Mouse (Mus musculus) hindbrain, embryonic 16.5 days (tissue): ENCODE measurements at regions not wholly inside any gene's neighbourhood (a gene's known extent, or its start where the extent isn't known, plus 50 kb on each side); places are given as distances from the start of the nearest gene placed in this dataset.
"Not testable (repeated sequence)": the region's sequence is repeated elsewhere in the genome, so short reads cannot be mapped to it uniquely, and the experiment has no call there.

Experiments used
- ATAC-seq: fragments of 200-750 bp; cut with Nextera tagmentation; 2 replicates; pipeline ENCODE4 v1.8.0; 2017; ENCODE audit warnings: moderate TSS enrichment, moderate library complexity
- H3K27ac ChIP-seq: fragments of 300-500 bp; sonication (generic); 2 replicates; pipeline ENCODE4 v1.5.1; 2014; ENCODE audit warnings: low read depth, mild to moderate bottlenecking, control low read depth, low read length, moderate library complexity
- H3K27me3 ChIP-seq: fragments of 300-500 bp; sonication (generic); replicated peaks from 2 replicates; pipeline ENCODE4 v1.6.1; 2014; ENCODE audit warnings: low read length; ENCODE audit not compliant: control insufficient read depth, insufficient read depth
- H3K36me3 ChIP-seq: fragments of 300-500 bp; sonication (generic); 2 replicates; pipeline ENCODE4 v1.6.1; 2014; ENCODE audit warnings: mild to moderate bottlenecking, low read length, moderate library complexity, mixed read lengths; ENCODE audit not compliant: control insufficient read depth, insufficient read depth
- H3K4me1 ChIP-seq: fragments of 300-500 bp; sonication (generic); 2 replicates; pipeline ENCODE4 v1.6.1; 2014; ENCODE audit warnings: low read depth, low read length; ENCODE audit not compliant: control insufficient read depth, insufficient read depth
- H3K4me2 ChIP-seq: fragments of 300-500 bp; sonication (generic); 2 replicates; pipeline ENCODE4 v1.6.1; 2014; ENCODE audit warnings: mild to moderate bottlenecking, low read length, control low read depth, moderate library complexity
- H3K4me3 ChIP-seq: fragments of 300-500 bp; sonication (generic); 2 replicates; pipeline ENCODE4 v1.5.1; 2014; ENCODE audit warnings: mild to moderate bottlenecking, low read length, control low read depth, moderate library complexity
- H3K9ac ChIP-seq: fragments of 300-500 bp; sonication (generic); 2 replicates; pipeline ENCODE4 v1.6.1; 2014; ENCODE audit warnings: low read depth, mild to moderate bottlenecking, control low read depth, low read length, moderate library complexity
- H3K9me3 ChIP-seq: fragments of 300-500 bp; sonication (generic); 2 replicates; pipeline ENCODE4 v1.6.1; 2014; ENCODE audit warnings: mild to moderate bottlenecking, low read length, moderate library complexity; ENCODE audit not compliant: control insufficient read depth
- WGBS: fragments of 180-500 bp; shearing (Covaris S2); extraction: QIAGEN DNeasy Blood & Tissue Kit; methylation state at CpG from one replicate; pipeline ENCODE4 v1.1.7; 2014; 5-methylcytosine and 5-hydroxymethylcytosine counted together

DNA sequence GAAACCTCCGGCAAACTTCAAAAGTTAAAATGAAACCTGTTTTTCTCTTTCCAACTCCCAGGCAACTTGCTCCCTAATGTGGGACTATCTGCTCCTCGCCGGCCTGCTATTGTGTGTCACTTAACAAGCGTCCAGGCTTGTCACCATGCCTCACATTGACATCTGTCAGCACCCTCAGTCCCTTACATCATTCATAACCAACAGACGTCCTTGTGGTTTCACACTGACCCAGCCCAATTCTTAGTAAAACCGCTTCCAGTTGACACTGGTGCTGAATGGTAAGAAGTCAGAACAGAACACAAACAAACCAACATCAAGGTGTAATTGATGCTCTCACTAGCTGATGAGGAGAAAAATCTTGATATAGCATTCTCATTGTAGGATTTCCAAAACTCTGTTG, 85.8 kb upstream of the Ifngr1 start:
- H3K4me3 ChIP-seq: no peak overlapping the region
- H3K36me3 ChIP-seq: no peaks in the 10 kb centered on the region
- WGBS: 76% methylated on average over 6 of the region's 6 CpGs
- no peak overlapping the region for H3K9ac ChIP-seq
- H3K4me1 ChIP-seq: no peaks in the 10 kb centered on the region
- H3K9me3 ChIP-seq: no peaks in the 10 kb centered on the region
- ATAC-seq: no peak
- peaks cover 2% of the 10 kb centered on the region for H3K27me3 ChIP-seq
- H3K27ac ChIP-seq: no peak overlapping the region
- H3K4me2 ChIP-seq: no peak overlapping the region

DNA sequence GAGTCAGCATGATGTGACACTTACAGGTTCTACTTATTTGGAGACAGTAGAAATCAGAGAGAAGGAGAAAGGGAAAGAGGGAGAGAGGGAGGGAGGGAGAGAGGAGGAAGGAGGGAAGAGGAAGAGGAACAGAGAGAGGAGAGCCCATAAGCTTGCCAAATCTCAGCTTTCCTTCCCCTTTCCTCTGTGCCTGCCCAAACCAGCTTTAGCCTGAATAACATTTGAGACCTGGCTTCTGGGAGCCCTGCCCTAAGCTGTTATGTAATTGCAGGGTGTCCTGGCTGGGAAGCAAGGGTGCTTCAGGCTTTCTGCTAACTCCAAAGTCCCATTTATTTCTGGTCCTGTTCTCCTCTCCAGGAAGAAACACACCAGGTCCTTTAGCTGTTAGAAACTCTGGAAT, 85.3 kb upstream of the Ifngr1 start:
- no peak overlapping the region for H3K4me3 ChIP-seq
- H3K4me1 ChIP-seq: no peaks in the 10 kb centered on the region
- no peak for ATAC-seq
- H3K36me3 ChIP-seq: no peaks in the 10 kb centered on the region
- H3K9ac ChIP-seq: no peak overlapping the region
- H3K27ac ChIP-seq: no peak overlapping the region
- H3K27me3 ChIP-seq: peaks cover 2% of the 10 kb centered on the region
- no peaks in the 10 kb centered on the region for H3K9me3 ChIP-seq
- no peak overlapping the region for H3K4me2 ChIP-seq

DNA sequence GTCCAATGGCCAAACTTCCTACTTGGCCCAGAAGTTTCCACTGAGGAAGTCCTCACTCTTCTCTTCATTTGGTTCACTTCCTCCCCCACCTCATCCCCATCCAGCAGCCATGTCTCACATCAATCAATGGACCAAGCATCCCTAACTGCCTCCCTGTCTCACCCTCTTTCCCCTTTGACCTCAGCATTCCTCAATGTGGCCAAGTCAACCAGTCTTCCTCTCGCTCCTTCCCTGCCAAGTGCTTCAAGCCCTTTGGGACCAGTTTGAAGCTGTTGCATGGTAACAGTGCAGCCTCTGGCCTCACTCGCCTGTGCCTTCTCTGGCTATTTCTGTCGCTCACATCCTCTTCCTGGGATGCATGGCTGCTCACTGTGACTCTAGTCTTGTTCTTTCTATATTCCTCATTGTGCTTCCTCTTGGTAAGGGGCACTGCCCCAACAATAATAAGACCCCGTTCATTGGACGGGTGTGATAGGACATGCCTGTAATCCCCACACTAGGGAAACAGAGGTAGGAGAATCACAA, 83.5 kb upstream of the Ifngr1 start:
- peaks cover 2% of the 10 kb centered on the region for H3K27me3 ChIP-seq
- no peak overlapping the region for H3K27ac ChIP-seq
- no peak overlapping the region for H3K9ac ChIP-seq
- no peaks in the 10 kb centered on the region for H3K9me3 ChIP-seq
- 55% methylated on average over 5 of the region's 5 CpGs for WGBS
- H3K4me2 ChIP-seq: no peak overlapping the region
- H3K4me3 ChIP-seq: no peak overlapping the region
- no peaks in the 10 kb centered on the region for H3K36me3 ChIP-seq
- no peaks in the 10 kb centered on the region for H3K4me1 ChIP-seq
- ATAC-seq: no peak

DNA sequence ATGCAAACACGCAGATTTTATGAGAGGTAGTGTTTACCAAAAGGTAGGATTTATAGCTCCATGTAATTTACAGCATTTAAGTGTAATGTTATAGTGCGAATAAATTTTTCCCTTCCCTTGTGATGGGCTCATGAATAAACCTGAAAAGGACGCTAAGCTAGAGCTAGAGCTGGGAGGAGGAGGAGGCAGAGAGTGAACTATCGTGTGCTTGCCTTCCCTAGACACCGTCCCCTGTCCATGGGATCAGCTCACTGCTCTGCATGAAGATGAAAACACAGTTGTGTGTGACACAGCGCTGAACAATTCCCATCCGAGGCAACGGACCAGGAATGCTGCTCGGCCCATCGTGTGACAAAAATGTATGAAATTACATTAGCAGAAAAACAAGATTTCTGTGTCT, 81.7 kb upstream of the Ifngr1 start:
- no peaks in the 10 kb centered on the region for H3K36me3 ChIP-seq
- H3K4me2 ChIP-seq: no peak overlapping the region
- H3K4me3 ChIP-seq: no peak overlapping the region
- no peaks in the 10 kb centered on the region for H3K9me3 ChIP-seq
- no peaks in the 10 kb centered on the region for H3K4me1 ChIP-seq
- no peak for ATAC-seq
- H3K9ac ChIP-seq: no peak overlapping the region
- peaks cover 2% of the 10 kb centered on the region; the same call in 1 of the 2 replicates for H3K27me3 ChIP-seq
- H3K27ac ChIP-seq: no peak overlapping the region
- WGBS: 43% methylated on average over 10 of the region's 10 CpGs

- not testable (repeated sequence) for H3K9ac ChIP-seq, H3K27ac ChIP-seq, H3K4me1 ChIP-seq, H3K36me3 ChIP-seq, H3K27me3 ChIP-seq, H3K4me3 ChIP-seq, H3K9me3 ChIP-seq, ATAC-seq, H3K4me2 ChIP-seq
These were observed 77.4 kb upstream of the Ifngr1 start for GRCm38 (mm10) chr10:19514366-19514765.

GRCm38 (mm10) chr10:19514837-19515236, 76.9 kb upstream of the Ifngr1 start:
- Histone ChIP-seq H3K4me1 (no peaks in the 10 kb centered on the region), H3K4me3 (no peak overlapping the region), H3K27me3 (no peaks in the 10 kb centered on the region), H3K9ac (no peak overlapping the region), H3K9me3 (no peaks in the 10 kb centered on the region), H3K4me2 (no peak overlapping the region), H3K36me3 (no peaks in the 10 kb centered on the region), H3K27ac (no peak overlapping the region)
- no peak for ATAC-seq
- 96% methylated on average over 2 of the region's 2 CpGs for WGBS

GRCm38 (mm10) chr10:19516011-19516410, 75.7 kb upstream of the Ifngr1 start:
- no peak overlapping the region for H3K9ac ChIP-seq
- H3K36me3 ChIP-seq: no peaks in the 10 kb centered on the region
- WGBS: 97% methylated on average over 3 of the region's 3 CpGs
- H3K27me3 ChIP-seq: no peaks in the 10 kb centered on the region
- H3K9me3 ChIP-seq: no peaks in the 10 kb centered on the region
- no peak overlapping the region for H3K4me3 ChIP-seq
- no peak overlapping the region for H3K27ac ChIP-seq
- no peaks in the 10 kb centered on the region for H3K4me1 ChIP-seq
- ATAC-seq: no peak
- no peak overlapping the region for H3K4me2 ChIP-seq

- H3K9ac ChIP-seq: no peak overlapping the region
- no peaks in the 10 kb centered on the region for H3K4me1 ChIP-seq
- no peak for ATAC-seq
- no peak overlapping the region for H3K27ac ChIP-seq
- H3K9me3 ChIP-seq: no peaks in the 10 kb centered on the region
- H3K4me2 ChIP-seq: no peak overlapping the region
- 65% methylated on average over 2 of the region's 2 CpGs for WGBS
- H3K27me3 ChIP-seq: no peaks in the 10 kb centered on the region
- no peaks in the 10 kb centered on the region for H3K36me3 ChIP-seq
- no peak overlapping the region for H3K4me3 ChIP-seq
These were observed 74.7 kb upstream of the Ifngr1 start for GRCm38 (mm10) chr10:19517093-19517492.

GRCm38 (mm10) chr10:19518763-19519162, 73.0 kb upstream of the Ifngr1 start:
- H3K4me1 ChIP-seq: no peaks in the 10 kb centered on the region
- H3K27me3 ChIP-seq: no peaks in the 10 kb centered on the region
- H3K4me2 ChIP-seq: no peak overlapping the region
- ATAC-seq: no peak
- no peak overlapping the region for H3K27ac ChIP-seq
- H3K4me3 ChIP-seq: no peak overlapping the region
- no peaks in the 10 kb centered on the region for H3K36me3 ChIP-seq
- H3K9me3 ChIP-seq: no peaks in the 10 kb centered on the region
- 10% methylated on average over 6 of the region's 6 CpGs for WGBS
- H3K9ac ChIP-seq: no peak overlapping the region

DNA sequence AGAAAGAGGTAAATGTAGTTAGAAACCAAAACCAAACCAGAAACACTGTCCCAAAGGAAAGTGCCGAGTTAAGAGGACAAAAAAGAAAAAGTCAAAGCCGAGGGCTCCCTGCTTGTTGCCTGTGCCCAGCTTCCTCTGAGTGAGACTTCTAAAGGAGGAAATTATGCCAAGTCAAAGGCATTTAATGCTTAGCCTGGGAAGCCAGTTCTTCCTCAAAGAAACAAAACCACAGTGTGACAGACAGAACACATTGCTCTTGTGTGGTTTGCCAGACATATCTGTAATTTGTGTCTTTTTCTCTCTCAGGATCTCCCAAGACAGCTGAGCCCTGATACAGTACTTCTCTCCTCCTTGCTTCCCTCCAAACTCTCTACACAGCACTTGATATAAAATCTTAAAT, 69.6 kb upstream of the Ifngr1 start:
- H3K4me2 ChIP-seq: no peak overlapping the region
- H3K9me3 ChIP-seq: no peaks in the 10 kb centered on the region
- no peak overlapping the region for H3K27ac ChIP-seq
- no peaks in the 10 kb centered on the region for H3K27me3 ChIP-seq
- H3K36me3 ChIP-seq: no peaks in the 10 kb centered on the region
- WGBS: 85% methylated on average over 2 of the region's 2 CpGs
- no peak for ATAC-seq
- no peak overlapping the region for H3K9ac ChIP-seq
- H3K4me1 ChIP-seq: no peaks in the 10 kb centered on the region
- no peak overlapping the region for H3K4me3 ChIP-seq
